Mouse (Mus musculus): ENCODE results near the gene Rhot1.
"Not testable (repeated sequence)": the region's sequence is repeated elsewhere in the genome, so short reads cannot be mapped to it uniquely, and the experiment has no call there.

The Rhot1 gene

DNA sequence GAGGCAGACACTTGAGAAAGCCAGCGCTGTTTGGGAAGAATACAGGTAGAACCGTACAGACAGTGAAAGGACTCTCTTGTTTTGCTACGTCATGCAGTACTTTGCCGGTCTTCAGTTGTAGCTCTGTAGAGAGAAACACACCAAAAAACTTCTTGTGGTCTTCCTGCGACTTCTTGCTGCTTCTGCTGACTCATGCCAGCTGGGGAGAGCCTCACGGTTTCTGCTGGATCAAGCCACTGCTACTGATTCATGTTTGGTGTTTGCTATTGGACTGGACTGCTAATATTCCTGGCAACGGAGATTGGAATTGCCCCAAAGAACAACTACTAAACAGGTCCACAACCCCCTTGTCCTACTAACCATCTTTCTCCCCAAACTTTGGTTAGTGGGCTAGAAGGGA, 12.5 kb upstream of the Rhot1 start:
- no peak for DNase-seq

DNA sequence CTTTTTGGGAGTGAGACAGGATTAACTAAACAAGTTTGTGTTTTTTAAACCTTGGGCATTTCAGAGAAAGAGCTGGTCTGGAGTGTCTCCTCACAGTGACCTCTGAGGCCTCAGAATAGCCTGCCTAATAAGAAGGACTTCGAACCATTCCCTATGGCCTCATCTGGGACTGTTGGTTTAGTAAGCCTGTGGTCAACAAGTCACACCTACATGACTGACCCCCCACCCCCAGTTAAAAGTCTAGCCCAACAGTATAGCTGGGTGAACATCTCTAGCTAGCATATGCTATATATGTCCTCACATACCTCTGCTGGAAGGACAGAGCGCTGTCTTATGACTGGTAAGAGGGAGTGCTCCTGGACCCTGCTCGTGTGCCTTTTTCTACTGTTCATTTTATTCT, 9.5 kb upstream of the Rhot1 start:
- DNase-seq = no peak

DNA sequence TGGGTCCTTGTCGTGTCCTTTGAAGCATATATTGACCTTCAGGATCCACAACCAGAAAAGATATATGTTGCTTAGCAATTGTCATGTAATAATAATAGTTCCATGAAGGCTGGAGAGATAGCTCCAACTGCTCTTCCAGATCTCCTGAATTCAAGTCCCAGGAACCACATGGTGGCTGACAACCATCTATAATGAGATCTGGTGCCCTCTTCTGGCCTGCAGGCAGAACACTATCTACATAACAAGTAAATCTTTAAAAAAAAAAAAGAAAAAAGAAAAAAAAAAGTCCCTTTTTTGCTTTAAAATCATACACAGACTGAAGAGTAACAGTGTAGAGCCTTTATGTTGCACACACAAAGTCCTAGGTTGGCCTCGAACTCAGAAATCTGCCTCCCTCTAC, 9.0 kb upstream of the Rhot1 start:
- DNase-seq = no peak

DNA sequence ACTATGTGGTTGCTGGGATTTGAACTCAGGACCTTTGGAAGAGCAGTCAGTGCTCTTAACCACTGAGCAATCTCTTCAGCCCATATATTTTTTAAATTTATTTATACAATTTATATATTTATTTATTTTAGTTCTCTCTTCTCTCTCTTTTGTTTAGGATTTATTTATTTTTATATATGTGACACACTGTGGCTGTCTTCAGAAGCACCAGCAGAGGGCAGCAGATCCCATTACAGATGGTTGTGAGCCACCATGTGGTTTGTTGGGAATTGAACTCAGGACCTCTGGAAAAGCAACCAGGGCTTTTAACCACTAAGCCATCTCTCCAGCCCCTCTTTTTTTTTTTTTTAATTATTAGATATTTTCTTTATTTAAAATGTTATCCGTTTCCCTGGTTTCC, 8.5 kb upstream of the Rhot1 start:
- DNase-seq = peak; percentile 44

DNA sequence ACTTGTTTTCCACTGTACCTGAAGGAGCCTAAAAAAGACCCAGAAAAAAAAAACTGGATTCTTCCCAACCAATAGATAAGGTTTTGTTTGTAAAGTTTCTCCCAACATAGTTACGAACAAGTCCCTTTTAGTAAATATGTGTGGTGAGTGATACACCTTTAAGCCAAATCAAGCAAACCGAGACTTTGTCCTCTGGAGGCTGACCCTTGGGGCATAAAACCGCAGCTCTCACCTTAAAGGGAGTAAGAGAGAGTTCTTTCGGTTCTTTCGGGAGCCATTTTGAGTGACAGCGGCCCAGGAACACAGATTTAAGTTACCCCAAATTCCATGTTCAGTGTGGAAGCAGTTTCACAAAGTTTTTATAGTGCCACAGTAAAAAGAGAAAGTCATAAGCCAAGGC, 6.5 kb upstream of the Rhot1 start:
- DNase-seq = no peak

DNA sequence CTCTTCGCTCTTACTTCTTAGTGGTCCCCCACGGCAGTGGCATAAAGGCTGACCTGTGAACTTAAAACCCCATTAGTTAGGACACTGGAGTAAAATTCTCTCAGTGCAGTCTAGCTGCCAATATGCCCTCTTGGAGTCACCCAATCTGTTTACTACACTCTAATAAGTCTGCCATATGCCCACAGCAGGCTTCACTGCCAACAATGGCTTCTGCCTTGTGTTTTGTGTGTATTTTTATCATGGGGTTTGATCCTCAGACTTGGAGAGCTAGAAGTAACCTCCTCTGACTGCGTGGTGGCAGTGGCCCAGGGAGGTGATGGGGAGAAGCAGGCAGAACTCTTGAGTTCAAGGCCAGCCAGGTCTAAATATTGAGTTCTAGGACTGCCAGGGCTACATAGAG, 4.8 kb upstream of the Rhot1 start:
- DNase-seq = no peak

DNA sequence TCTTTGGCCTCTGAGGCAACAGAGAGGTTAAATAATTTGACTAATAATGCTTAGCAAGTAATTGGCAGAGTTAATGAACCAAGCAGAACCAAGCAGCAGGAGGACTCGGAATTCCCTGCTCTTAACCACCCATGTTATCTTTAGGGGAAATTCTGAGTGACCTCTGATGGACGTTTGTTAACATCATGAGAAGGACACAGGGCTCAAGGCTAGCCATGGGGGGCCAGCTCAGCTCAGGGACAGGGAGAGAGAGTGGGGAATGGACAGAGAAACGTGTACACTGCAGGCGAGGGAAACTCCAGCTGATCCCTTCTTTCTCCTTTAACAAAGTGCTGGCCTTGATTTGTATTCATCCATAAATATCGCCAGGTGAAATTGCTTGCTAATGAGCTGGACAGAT, 3.9 kb upstream of the Rhot1 start:
- no peak for DNase-seq

DNA sequence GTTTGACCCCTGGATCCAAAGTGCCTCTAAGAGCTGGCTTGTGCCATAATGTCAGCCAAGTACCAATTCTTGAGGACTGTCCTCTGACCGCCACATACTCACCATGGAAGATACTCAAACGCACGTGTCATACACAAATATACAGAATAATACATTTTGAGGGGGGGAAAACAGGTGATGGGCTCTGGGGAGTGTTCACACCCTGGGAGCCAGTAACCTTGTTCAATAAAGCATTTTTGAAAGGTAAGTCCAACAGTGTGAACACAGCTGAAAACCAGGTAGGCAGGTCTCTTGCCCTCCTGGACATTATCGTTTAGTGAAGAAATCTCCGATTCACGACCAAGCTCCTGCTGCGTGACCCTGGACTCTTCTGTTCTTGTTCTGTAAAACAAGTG, 357 bp upstream of the Rhot1 start:
- DNase-seq = no peak

DNA sequence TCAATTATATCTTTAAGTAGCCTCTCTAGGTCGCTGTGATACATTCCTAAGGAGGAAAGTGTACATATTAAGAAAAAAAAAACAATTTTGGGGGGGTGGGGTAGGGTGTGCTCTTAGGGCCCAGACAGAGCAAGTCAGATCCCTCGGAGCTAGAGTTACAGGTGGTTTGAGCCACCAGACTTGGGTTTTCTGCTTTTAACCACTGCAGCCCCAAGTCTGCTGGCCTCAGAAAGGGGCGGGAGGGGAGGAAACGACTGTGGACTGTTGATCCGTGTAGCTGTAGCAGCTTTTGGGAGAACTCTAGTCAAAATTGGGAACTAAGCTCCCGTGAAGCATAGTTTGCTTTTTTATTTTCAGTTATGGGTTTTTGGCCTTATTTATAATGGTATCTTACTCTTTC, 1.5 kb downstream of the Rhot1 start:
- no peak for DNase-seq

DNA sequence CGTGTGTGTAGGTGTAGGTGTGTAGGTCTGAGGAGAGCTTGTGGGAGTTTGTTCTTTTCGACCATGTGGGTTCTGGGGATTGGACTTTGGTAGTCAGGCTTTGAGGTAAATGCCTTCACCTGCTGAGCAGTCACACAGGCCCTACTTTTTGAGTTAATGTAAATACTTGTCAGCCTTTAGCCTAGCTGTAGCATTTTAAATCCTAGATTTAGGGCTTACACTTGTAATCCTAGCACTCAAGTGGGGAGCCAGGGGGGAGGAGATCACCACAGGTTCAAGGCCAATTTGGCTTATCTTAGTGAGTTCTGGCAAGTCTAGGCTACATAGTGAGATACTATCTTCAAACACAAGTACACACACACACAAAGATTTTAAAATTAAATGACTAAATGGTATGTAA, 3.5 kb downstream of the Rhot1 start:
- DNase-seq = no peak

DNA sequence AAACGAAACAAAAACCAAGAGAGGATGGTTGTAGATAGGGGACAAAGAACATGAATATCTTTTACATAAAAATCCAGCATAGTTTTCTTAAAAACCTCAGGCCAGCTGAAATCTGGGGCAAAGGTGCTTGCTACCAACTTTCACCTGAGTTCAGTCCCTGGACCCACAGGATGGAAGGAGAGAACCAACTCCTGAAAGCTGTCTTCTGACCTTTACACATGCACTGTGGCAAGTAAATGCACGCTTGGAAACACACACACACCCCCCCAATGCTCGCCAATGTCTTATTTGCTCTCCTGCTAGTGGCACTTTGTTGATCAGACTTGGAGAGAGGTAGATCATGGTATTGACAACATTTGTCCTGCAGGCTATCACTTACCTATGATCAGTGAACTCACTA, 6.5 kb downstream of the Rhot1 start:
- DNase-seq = no peak

DNA sequence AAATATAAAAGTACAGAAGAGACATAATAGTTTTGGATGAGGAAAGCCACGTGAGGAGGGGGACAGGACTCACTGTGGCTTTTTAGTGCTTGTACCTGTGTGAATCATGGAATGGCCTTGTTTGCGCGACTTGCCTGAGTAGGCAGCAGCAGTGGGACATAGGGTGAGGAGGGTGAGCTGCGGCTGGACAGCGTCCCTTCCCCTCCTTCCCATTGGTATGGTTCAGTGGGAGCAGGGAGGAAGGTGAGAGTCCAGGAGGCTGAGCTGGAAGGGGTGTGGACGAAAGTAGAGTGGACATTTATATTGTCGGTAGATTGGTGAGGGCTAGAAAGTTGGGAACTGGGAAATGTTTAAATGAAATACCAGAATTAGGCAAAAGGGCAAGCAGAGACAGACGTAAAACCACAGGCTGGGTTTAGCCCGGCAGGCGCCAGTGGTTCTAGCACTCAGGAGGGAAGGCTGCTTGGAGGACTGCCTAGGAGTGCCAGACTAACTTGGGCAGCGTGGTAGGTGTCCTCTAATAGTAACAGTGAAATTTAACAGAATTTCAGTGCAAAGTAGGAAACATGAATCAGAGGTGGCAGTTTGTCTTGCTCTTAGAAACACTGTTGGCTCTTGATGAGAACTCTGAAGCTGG, 10.0 kb downstream of the Rhot1 start:
- DNase-seq = no peak

DNA sequence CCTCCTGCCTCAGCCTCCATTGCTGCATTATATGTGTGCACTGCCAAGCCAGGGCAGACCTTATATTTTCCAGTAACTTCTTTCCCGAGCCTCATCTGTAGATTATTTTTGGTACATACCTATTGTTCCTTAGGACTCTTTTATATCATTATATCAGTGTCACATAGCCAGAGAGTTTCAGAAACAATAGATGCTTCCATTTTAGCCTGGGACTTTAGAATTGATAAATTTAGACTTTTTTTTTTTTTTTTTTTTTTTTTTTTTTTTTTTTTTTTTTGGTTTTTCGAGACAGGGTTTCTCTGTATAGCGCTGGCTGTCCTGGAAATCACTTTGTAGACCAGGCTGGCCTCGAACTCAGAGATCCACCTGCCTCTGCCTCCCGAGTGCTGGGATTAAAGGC, 21.2 kb downstream of the Rhot1 start:
- not testable (repeated sequence) for DNase-seq

DNA sequence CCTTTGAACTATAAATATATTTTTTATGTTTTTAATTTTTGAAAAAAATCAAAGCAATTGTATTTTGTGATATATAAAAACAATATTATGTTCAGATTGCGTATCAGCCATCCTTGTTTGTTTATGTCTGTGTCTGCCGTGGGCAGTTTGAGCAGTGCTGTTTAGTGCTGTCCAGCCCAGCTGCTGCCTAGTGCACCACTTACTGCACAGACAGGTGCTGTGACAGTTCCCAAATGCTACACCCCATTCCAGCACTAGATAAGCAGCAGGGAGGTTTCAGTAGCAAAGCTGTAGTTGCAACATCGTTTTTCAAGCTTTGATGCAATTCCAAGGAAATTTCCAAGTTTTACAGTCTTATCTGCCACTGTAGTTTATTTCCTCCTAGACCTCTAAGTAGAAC, 28.5 kb downstream of the Rhot1 start:
- DNase-seq = no peak

DNA sequence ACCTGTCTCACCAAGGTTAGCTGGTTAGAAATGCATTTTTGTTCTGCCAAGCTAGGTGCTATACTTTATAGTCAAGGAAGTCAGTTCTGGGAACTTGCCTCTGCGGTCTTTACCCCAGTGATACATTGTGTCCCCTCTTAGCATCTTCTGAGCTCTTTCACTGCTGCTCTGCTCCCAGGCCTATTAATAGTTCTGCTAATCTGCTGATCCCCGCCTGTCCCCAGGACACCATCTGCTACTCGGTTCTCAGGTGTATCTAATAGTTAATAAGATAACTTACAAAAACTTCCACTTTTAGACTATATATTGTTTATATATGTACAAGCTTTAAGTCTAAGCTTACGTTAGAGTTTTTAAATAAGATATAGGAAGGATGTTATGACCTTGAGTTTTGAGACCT, 29.5 kb downstream of the Rhot1 start:
- DNase-seq = no peak

DNA sequence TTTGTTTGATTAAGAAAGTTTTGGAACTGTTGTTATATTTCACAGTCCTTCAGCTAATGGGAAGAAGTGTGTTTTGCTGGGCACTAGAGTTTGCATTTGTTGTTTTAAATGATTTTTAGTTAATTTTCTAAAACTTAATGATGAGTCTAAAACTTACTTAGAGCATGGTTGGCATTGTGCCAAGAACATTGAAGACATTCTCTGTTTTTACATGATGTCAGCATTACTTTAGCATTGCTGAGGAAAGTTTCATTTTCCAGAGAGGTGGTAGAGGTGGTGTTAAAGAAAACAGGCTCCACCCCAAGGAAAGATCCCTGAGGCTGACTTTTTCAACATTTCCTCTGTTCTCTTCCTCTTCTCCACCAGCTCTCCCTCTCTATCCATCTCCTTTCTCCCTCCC, 38.2 kb downstream of the Rhot1 start:
- no peak for DNase-seq

DNA sequence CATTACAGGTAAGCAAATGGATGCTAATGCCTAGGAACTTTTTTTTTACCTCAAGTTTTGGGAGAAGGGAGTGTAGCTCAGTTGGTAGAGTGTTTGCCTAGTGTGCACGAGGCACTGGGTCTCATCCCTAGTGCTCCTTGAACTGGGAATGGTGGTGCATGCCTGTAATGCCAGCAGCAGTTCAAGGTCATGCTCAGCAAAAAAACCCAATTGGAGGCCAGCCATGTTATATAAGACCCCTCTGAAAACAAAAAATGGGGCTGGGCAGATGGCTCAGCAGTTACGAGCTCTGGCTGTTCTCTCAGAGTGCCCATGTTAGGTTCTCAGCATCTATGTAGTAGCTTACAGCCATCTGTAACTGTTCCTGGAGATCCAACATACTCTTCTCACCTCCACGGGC, 39.7 kb downstream of the Rhot1 start:
- DNase-seq = no peak

DNA sequence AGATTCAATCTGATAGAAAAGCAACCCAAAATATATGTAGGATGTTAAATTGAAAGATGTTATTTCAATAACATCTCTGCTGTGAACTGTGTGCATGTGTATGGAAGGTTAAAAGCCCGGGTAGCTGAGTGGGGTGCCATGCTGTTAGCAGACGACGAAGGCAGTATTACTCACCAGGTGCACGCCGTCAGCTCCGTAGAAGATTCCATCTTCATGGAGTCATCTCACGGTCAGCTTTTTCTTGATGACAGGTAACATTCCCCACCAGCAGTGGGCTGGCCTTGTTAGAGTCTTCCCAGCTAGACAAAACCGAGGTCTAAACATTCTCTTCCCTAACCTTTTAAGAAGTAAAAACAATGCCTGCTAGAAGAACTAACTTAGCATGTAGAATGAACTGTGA, 55.3 kb downstream of the Rhot1 start:
- no peak for DNase-seq

DNA sequence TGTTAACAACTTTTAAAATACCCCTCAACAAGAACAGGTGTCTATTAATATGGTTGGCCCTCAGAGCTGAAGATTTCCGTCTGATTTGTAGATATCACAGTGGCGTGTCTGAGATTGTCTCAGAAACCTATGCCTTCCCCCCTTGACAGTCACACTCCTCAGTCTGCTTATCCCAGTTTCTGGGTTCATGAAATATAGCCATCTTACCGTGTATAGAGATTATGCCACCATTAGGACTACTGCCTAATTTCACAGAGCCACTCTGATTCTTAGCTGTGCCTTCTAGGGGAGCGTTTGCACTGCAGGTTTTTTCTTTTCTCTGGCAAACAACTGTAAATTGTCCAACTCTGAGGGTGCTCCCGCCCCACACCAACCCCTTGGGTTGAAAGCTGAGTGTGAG, 62.3 kb downstream of the Rhot1 start:
- no peak for DNase-seq

DNA sequence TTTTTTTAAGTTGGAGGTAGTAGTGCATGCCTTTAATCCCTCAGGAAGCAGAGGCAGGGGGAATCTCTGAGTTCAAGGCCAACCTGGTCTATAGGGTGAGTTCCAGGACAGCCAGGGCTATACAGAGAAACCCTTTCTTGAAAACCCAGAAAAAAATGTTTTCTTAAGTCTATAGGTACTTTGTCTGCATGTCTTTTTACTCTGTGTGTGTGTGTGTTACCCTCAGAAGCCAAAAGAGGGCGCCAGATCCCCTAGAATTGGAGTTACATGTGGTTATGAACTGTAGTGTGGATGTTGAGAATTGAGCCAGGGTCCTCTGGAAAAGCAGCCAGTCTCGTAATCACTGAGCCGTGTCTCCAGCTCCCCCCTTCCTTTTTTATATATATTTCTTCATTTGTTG, 66.2 kb downstream of the Rhot1 start:
- no peak for DNase-seq

DNA sequence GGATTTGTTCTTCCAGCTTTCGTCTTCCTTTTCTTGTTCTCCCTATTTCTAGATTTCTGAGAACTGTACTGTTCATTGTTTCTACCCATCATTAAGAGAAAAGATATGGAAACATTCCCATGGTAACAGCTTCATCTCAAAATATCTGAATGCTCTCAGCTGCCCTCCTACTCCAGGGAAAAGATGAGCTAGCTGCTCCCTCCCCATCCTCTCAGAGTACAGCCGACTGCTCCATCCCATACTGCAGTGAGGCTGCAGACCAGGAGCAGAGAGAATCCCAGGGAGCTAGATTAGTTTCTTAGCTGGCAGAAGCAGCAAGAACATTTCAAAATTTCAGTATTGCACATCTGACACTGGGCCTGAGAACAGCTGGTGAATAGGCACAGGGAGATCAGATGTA, 69.2 kb downstream of the Rhot1 start:
- DNase-seq = no peak

DNA sequence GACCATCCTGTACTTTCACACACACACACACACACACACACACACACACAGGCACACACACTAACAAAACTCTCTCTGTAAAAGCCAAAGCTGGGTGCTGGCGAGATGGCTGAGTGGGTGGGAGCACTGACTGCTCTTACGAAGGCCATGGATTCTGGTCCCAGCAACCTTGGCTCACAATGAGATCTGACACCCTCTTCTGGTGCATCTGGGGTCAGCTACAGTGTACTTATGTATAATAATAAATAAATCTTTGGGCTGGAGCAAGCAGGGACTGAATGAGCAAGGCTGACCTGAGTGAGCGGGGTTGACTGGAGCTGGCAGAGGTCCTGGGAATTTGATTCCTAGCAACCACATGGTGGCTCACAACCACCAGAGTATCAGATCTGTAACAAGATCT, 75.0 kb downstream of the Rhot1 start:
- DNase-seq = peak; percentile 55

DNA sequence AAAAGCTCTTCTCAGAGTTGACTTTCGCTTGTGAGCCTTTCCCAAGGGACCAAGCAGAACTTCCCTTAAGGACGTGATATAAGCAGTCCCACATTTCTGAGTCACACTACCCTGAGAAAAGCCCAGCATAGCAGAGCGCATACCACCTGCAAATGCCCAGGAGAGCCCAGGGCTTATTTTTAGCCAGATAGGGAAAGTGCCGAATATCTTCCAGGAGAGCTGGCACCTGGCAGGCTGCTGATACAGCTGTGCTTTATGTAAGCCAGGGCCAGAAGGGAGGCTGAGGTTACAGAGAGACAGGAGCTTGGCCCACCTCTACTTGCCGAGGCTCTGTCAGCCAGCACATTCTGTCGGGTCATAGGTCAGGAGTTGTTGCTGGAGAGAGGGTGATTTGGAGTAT, 75.8 kb downstream of the Rhot1 start:
- no peak for DNase-seq

DNA sequence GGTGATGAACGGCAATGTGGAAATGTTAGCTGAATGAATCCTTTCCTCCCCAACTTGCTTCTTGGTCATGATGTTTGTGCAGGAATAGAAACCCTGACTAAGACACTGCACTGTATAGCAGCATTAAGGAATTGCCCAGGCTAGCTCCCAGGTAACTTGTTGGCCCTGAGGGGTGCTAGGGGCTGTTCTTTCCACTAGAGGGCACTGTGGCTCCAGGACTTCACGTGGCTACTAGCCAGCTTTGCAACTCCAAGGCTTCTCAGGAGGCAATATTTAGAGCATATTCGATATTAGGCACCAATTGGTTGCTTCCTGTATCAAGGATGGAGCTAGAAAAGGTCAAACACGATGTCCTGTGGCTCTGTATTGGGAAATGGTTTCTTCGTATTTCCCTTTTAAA, 78.3 kb downstream of the Rhot1 start:
- peak; percentile 82 for DNase-seq

DNA sequence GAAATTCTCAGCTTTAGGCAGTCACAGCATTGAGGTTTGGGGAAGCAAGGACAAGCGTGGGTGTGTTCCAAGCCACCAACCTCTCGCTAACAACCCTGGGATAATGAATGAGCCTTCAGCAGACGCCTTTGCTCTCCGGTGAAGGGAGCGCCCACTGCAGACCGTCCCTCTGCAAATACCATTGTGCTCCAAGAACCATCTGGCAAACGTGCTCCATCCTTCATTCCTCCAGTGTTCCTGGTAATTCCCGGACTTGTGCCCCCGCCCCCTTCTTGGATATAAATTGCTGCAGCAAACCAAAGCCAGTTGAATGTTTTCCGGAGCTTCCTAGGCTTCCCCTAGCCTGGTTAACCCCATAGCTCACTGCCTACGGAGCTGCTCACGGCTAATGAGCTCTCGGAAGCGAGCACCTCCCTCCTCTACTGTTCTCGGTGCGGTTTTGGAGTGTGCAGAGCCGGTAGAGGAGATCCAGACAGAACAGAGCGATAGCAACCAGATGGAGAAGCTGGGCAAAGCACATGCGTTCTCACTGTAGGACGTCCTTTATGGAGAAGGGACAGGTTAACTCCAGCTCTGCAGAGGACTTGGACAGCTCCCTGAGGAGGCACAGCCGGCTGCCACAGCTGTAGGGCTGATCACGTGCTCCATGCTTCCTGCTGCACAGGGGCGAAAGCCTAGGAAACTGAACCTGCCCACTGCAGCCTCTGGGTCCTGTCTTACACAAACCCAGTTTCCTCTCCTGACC, 81.1 kb downstream of the Rhot1 start:
- peak; percentile 84 for DNase-seq

Data from kidney, postnatal 10 days (tissue).